Mouse (Mus musculus): ENCODE measurements around the gene Slc39a11.

GRCm38 (mm10) chr11:113338581-113338980 is 311.3 kb downstream of the Slc39a11 start:
- TF ChIP-seq CTCF (IDR thresholded peaks at IDR 0.05; ENCODE audit: insufficient read depth, low read length): peak; percentile 19; the same call in 1 of the 2 replicates
- no peak for TF ChIP-seq POLR2A (IDR thresholded peaks at IDR 0.05; ENCODE audit: borderline replicate concordance, extremely low read depth, low read depth, low read length)
